Comparison of ENCODE assay signal across 27 mouse cellular contexts in genomic region chr13:44012868-44013267, GRCm38 (mm10).
A peak's percentile ranks its signal among the peaks of the same experiment; 100 is the strongest.
DNase-seq lines count a peak whose midpoint lies in the region; ATAC-seq and TF ChIP-seq lines count a peak whose summit lies in the region.
"Had no signal": no experiment of that assay in that cellular context is flagged by ENCODE, and none has a peak within 500 bp of the region (broad histone marks: within the 10 kb centered on the region; RNA-seq: fewer than 3 reads in every experiment).

No protein-coding gene starts in this region.

- H3K27ac ChIP-seq in lung, embryonic 16.5 days (ENCODE audit: low read length) = no peak overlapping the region
- no peak overlapping the region for H3K27ac ChIP-seq in stomach, postnatal 0 days (replicated peaks)
- H3K27ac ChIP-seq: embryonic facial prominence, embryonic 13.5 days; embryonic facial prominence, embryonic 15.5 days; forebrain, embryonic 10.5 days; forebrain, embryonic 12.5 days had no signal

- no peaks in the 10 kb centered on the region for H3K4me1 ChIP-seq in lung, embryonic 16.5 days (replicated peaks; ENCODE audit: control insufficient read depth, insufficient read depth, low read length)
- H3K4me1 ChIP-seq in lung, adult 2 months (ENCODE audit: control insufficient read depth, insufficient read depth, low read length) = no peaks in the 10 kb centered on the region
- no peaks in the 10 kb centered on the region for H3K4me1 ChIP-seq in stomach, postnatal 0 days (replicated peaks; ENCODE audit: control insufficient read depth, insufficient read depth)
- H3K4me1 ChIP-seq: embryonic facial prominence, embryonic 15.5 days had no signal

- H3K9ac ChIP-seq in lung, embryonic 16.5 days (ENCODE audit: low read length) = no peak overlapping the region
- no peak overlapping the region for H3K9ac ChIP-seq in stomach, postnatal 0 days (ENCODE audit: low read length)
- H3K9ac ChIP-seq: embryonic facial prominence, embryonic 13.5 days; embryonic facial prominence, embryonic 15.5 days; forebrain, embryonic 12.5 days had no signal

- H3K27me3 ChIP-seq in lung, embryonic 16.5 days (ENCODE audit: control insufficient read depth, insufficient read depth, low read depth, low read length) = no peaks in the 10 kb centered on the region
- H3K27me3 ChIP-seq in stomach, postnatal 0 days (ENCODE audit: control insufficient read depth, insufficient read depth, low read length) = no peaks in the 10 kb centered on the region
- H3K27me3 ChIP-seq: CH12.LX; embryonic facial prominence, embryonic 13.5 days; embryonic facial prominence, embryonic 15.5 days; Patski had no signal

- no peak for TF ChIP-seq EP300 in stomach, postnatal 0 days (optimal IDR thresholded peaks at IDR 0.05)

- no peak for DNase-seq in lung, adult 2 months
- peak; percentile 32 for DNase-seq in ES-CJ7 (ENCODE audit: low read depth, low spot score)
- peak; percentile 92 for DNase-seq in R1 (ENCODE audit: low read depth, low spot score)
- peak; percentile 19 for DNase-seq in stomach, postnatal 0 days (ENCODE audit: low spot score)
- DNase-seq in gastrocnemius, postnatal 10 days = no peak
- DNase-seq in embryo, embryonic 9.5 days (ENCODE audit: extremely low spot score) = no peak
- DNase-seq: adrenal gland, adult 2 months; adrenal gland, postnatal 10 days; adrenal gland, postnatal 25 days; B cell, adult 2 months; cerebellum, adult 11 months; cerebellum, adult 2 months; cerebellum, adult 9-10 months; cerebellum, postnatal 10 days; cerebellum, postnatal 25 days had no signal

- no peak overlapping the region for H3K4me3 ChIP-seq in lung, embryonic 16.5 days (ENCODE audit: low read length)
- H3K4me3 ChIP-seq in lung, adult 2 months (replicated peaks; ENCODE audit: extremely low read depth, low read depth, low read length) = no peak overlapping the region
- H3K4me3 ChIP-seq in stomach, postnatal 0 days (ENCODE audit: low read depth, low read length) = no peak overlapping the region
- H3K4me3 ChIP-seq: embryonic facial prominence, embryonic 13.5 days; embryonic facial prominence, embryonic 15.5 days; erythroblast, embryonic 14.5 days; forebrain, embryonic 10.5 days; forebrain, embryonic 12.5 days had no signal

- TF ChIP-seq CTCF in lung, adult 2 months (IDR thresholded peaks at IDR 0.05; ENCODE audit: insufficient read depth, low read length) = no peak
- no peak for TF ChIP-seq CTCF in stomach, postnatal 0 days (IDR thresholded peaks at IDR 0.05; ENCODE audit: low read depth)

- no peaks in the 10 kb centered on the region for H3K9me3 ChIP-seq in lung, embryonic 16.5 days (ENCODE audit: control insufficient read depth, low read length)
- H3K9me3 ChIP-seq in stomach, postnatal 0 days (ENCODE audit: control insufficient read depth, low read length) = no peaks in the 10 kb centered on the region
- H3K9me3 ChIP-seq: embryonic facial prominence, embryonic 13.5 days; embryonic facial prominence, embryonic 15.5 days; forebrain, embryonic 10.5 days; forebrain, embryonic 12.5 days; G1E had no signal

- peak; percentile 28; the same call in 1 of the 2 replicates for ATAC-seq in lung, embryonic 16.5 days (ENCODE audit: low read depth)
- ATAC-seq in stomach, postnatal 0 days (ENCODE audit: low FRiP score, low TSS enrichment) = no peak
- ATAC-seq: CD4-positive, CD25-positive, alpha-beta regulatory T cell, adult 4 months; forebrain, embryonic 14.5 days; forebrain, embryonic 16.5 days; Patski had no signal

- no peak for TF ChIP-seq POLR2A in lung, adult 2 months (IDR thresholded peaks at IDR 0.05; ENCODE audit: borderline replicate concordance, extremely low read depth, low read depth, low read length)

- WGBS in lung, embryonic 16.5 days = 51% methylated on average over 2 of the region's 2 CpGs
- WGBS in lung, adult 2 months = 58% methylated on average over 2 of the region's 2 CpGs
- WGBS in stomach, postnatal 0 days = 63% methylated on average over 2 of the region's 2 CpGs

- no peaks in the 10 kb centered on the region for H3K36me3 ChIP-seq in lung, embryonic 16.5 days (ENCODE audit: control insufficient read depth, insufficient read depth, low read length)
- H3K36me3 ChIP-seq in stomach, postnatal 0 days (ENCODE audit: control insufficient read depth, insufficient read depth, low read length) = no peaks in the 10 kb centered on the region
- H3K36me3 ChIP-seq: embryonic facial prominence, embryonic 13.5 days; embryonic facial prominence, embryonic 15.5 days; forebrain, embryonic 10.5 days; forebrain, embryonic 12.5 days; G1E had no signal

- no peak overlapping the region for H3K4me2 ChIP-seq in lung, embryonic 16.5 days (ENCODE audit: low read depth, low read length)
- H3K4me2 ChIP-seq in stomach, postnatal 0 days (replicated peaks; ENCODE audit: low read depth) = no peak overlapping the region
- H3K4me2 ChIP-seq: embryonic facial prominence, embryonic 13.5 days; embryonic facial prominence, embryonic 15.5 days; forebrain, embryonic 12.5 days had no signal

Comparison
In these comparisons a context has a peak if more than half of its experiments do, and no peak if none do; other contexts are left out.
1. DNase-seq: peak in ES-CJ7 (single experiment), R1 (single experiment) and stomach, postnatal 0 days (single experiment); none in lung, adult 2 months (single experiment), gastrocnemius, postnatal 10 days (single experiment) and embryo, embryonic 9.5 days (single experiment).